Mouse (Mus musculus) MEL (cell line): ENCODE data around the gene Rslcan18. TPM values are rescaled to one million over a fixed set of nuclear protein-coding genes. Genes with fewer than 3 reads are reported as not detected.
"Not testable (repeated sequence)": the region's sequence is repeated elsewhere in the genome, so short reads cannot be mapped to it uniquely, and the experiment has no call there.

Source experiments
- DNase-seq: peaks from one replicate; pipeline ENCODE4 v3.0.0; 2011; ENCODE audit warnings: low read depth, low spot score
- H3K27ac ChIP-seq: 2 replicates; pipeline ENCODE4 v1.5.1; 2012; ENCODE audit warnings: low read depth, mild to moderate bottlenecking, control low read depth, low read length, moderate library complexity; ENCODE audit not compliant: control insufficient read depth
- H3K27me3 ChIP-seq, 2 experiments: fragments of 150-350 bp in 1 of 2; sonication (generic) in 1 of 2; 2 replicates each; pipeline ENCODE4 v1.6.1; 2012; ENCODE audit warnings: low read length in 2 of 2, mild to moderate bottlenecking in 2 of 2, improper control_type of control experiment in 1 of 2, moderate library complexity in 1 of 2; ENCODE audit not compliant: insufficient read depth in 2 of 2, control insufficient read depth in 1 of 2
- H3K36me3 ChIP-seq, 2 experiments: 2 replicates each; pipeline ENCODE4 v1.6.1; 2012 to 2014; ENCODE audit warnings: low read length in 2 of 2, improper control_type of control experiment in 1 of 2, inconsistent platforms in 1 of 2, mild to moderate bottlenecking in 1 of 2; ENCODE audit not compliant: insufficient read depth in 2 of 2, control insufficient read depth in 1 of 2
- H3K4me1 ChIP-seq, 2 experiments: fragments of 150-350 bp in 1 of 2; sonication (generic) in 1 of 2; 2 replicates each; pipeline ENCODE4 v1.6.1; 2012; ENCODE audit warnings: low read length in 2 of 2, improper control_type of control experiment in 1 of 2, mild to moderate bottlenecking in 1 of 2; ENCODE audit not compliant: insufficient read depth in 2 of 2, control insufficient read depth in 1 of 2
- H3K4me3 ChIP-seq, 2 experiments: fragments of 150-350 bp in 1 of 2; sonication (generic) in 1 of 2; 2 replicates each; pipeline ENCODE4 v1.5.1; 2012; ENCODE audit warnings: low read depth in 2 of 2, low read length in 2 of 2, mild to moderate bottlenecking in 2 of 2, moderate library complexity in 2 of 2, control low read depth in 1 of 2, improper control_type of control experiment in 1 of 2; ENCODE audit not compliant: control insufficient read depth in 1 of 2, insufficient read depth in 1 of 2
- H3K79me2 ChIP-seq: 2 replicates; pipeline ENCODE4 v1.6.1; 2012; ENCODE audit warnings: mild to moderate bottlenecking, low read length, moderate library complexity; ENCODE audit not compliant: control insufficient read depth, poor library complexity, insufficient read depth
- H3K9ac ChIP-seq: 2 replicates; pipeline ENCODE4 v1.6.1; 2012; ENCODE audit warnings: low read depth, mild to moderate bottlenecking, control low read depth, low read length, moderate library complexity; ENCODE audit not compliant: control insufficient read depth, poor library complexity, severe bottlenecking
- H3K9me3 ChIP-seq: fragments of 150-350 bp; sonication (generic); replicated peaks from 2 replicates; pipeline ENCODE4 v1.6.1; 2012; ENCODE audit warnings: mild to moderate bottlenecking, low read length, improper control_type of control experiment, moderate library complexity; ENCODE audit not compliant: insufficient read depth
- CHD2 ChIP-seq: IDR thresholded peaks from 2 replicates; pipeline ENCODE4 v1.6.1; 2011; ENCODE audit warnings: low read length, improper control_type of control experiment
- CTCF ChIP-seq, 3 experiments: IDR thresholded peaks in 2 of 3; conservative IDR thresholded peaks in 1 of 3; 2 replicates each; pipeline ENCODE4 v1.5.1; 2011 to 2012; ENCODE audit warnings: low read length in 3 of 3, low read depth in 2 of 3, mild to moderate bottlenecking in 2 of 3, improper control_type of control experiment in 1 of 3, inconsistent platforms in 1 of 3, mixed read lengths in 1 of 3, moderate library complexity in 1 of 3; ENCODE audit not compliant: control insufficient read depth in 1 of 3, insufficient read depth in 1 of 3, poor library complexity in 1 of 3, severe bottlenecking in 1 of 3
- ELF1 ChIP-seq: IDR thresholded peaks from 2 replicates; pipeline ENCODE4 v1.6.1; 2014; ENCODE audit warnings: low read depth, mild to moderate bottlenecking, inconsistent platforms, low read length, improper control_type of control experiment, moderate library complexity
- GABPA ChIP-seq: IDR thresholded peaks from 2 replicates; pipeline ENCODE4 v1.6.1; 2012; ENCODE audit warnings: low read depth, mild to moderate bottlenecking, inconsistent platforms, low read length, improper control_type of control experiment, moderate library complexity
- HCFC1 ChIP-seq: IDR thresholded peaks from 2 replicates; pipeline ENCODE4 v1.6.1; 2012; ENCODE audit warnings: low read depth, mild to moderate bottlenecking, inconsistent platforms, low read length, improper control_type of control experiment, moderate library complexity
- JUND ChIP-seq: IDR thresholded peaks from 2 replicates; pipeline ENCODE4 v1.6.1; 2011; ENCODE audit warnings: low read depth, mild to moderate bottlenecking, improper control_type of control experiment, low read length
- MAFK ChIP-seq: IDR thresholded peaks from 2 replicates; pipeline ENCODE4 v1.6.1; 2011; ENCODE audit warnings: low read depth, mild to moderate bottlenecking, low read length, improper control_type of control experiment, borderline replicate concordance
- MAZ ChIP-seq: IDR thresholded peaks from 2 replicates; pipeline ENCODE4 v1.6.1; 2012; ENCODE audit warnings: low read depth, mild to moderate bottlenecking, inconsistent platforms, low read length, improper control_type of control experiment
- MEF2A ChIP-seq: IDR thresholded peaks from 2 replicates; pipeline ENCODE4 v1.6.1; 2014; ENCODE audit warnings: low read depth, mild to moderate bottlenecking, inconsistent platforms, low read length, improper control_type of control experiment; ENCODE audit not compliant: poor library complexity, insufficient replicate concordance, severe bottlenecking; ENCODE audit errors: extremely low read depth
- MXI1 ChIP-seq: IDR thresholded peaks from 2 replicates; pipeline ENCODE4 v1.6.1; 2011; ENCODE audit warnings: mild to moderate bottlenecking, low read depth, low read length, improper control_type of control experiment
- NRF1 ChIP-seq: IDR thresholded peaks from 2 replicates; pipeline ENCODE4 v1.6.1; 2014; ENCODE audit warnings: low read depth, mild to moderate bottlenecking, inconsistent platforms, low read length, improper control_type of control experiment, moderate library complexity; ENCODE audit not compliant: poor library complexity, insufficient read depth, severe bottlenecking
- POLR2A ChIP-seq, 2 experiments: IDR thresholded peaks; 2 replicates each; pipeline ENCODE4 v1.6.1; 2011 to 2012; ENCODE audit warnings: low read length in 2 of 2, mild to moderate bottlenecking in 2 of 2, control low read depth in 1 of 2, improper control_type of control experiment in 1 of 2, low read depth in 1 of 2, moderate library complexity in 1 of 2; ENCODE audit not compliant: control insufficient read depth in 1 of 2, insufficient read depth in 1 of 2, poor library complexity in 1 of 2
- RAD21 ChIP-seq: IDR thresholded peaks from 2 replicates; pipeline ENCODE4 v1.6.1; 2011; ENCODE audit warnings: mild to moderate bottlenecking, low read depth, low read length, improper control_type of control experiment
- SIN3A ChIP-seq: IDR thresholded peaks from 2 replicates; pipeline ENCODE4 v1.6.1; 2012; ENCODE audit warnings: low read length, improper control_type of control experiment, inconsistent platforms
- USF2 ChIP-seq, 2 experiments: IDR thresholded peaks; 2 replicates each; pipeline ENCODE4 v1.6.1; 2011 to 2012; ENCODE audit warnings: improper control_type of control experiment in 2 of 2, low read length in 2 of 2, borderline replicate concordance in 1 of 2, inconsistent platforms in 1 of 2, low read depth in 1 of 2, mild to moderate bottlenecking in 1 of 2; ENCODE audit not compliant: insufficient read depth in 1 of 2
- ZC3H11A ChIP-seq: IDR thresholded peaks from 2 replicates; pipeline ENCODE4 v1.6.1; 2012; ENCODE audit warnings: low read depth, mild to moderate bottlenecking, inconsistent platforms, low read length, improper control_type of control experiment
- polyA plus RNA-seq, 2 experiments: library from polyadenylated mRNA; stranded (reverse) in 1 of 2; unstranded in 1 of 2; fragments of >175 nt in 1 of 2; fragments of >200 nt in 1 of 2; gene quantifications; 2 replicates each; pipeline versions ENCODE4 v1.2.1 to v1.2.4; 2012; ENCODE audit warnings: low replicate concordance in 2 of 2, low read depth in 1 of 2; ENCODE audit not compliant: insufficient read length in 2 of 2, insufficient read depth in 1 of 2, missing spikeins in 1 of 2
- total RNA-seq: library from RNA; depleted of rRNA; stranded (reverse); fragments of 300-350 nt; gene quantifications from 2 replicates; pipeline ENCODE4 v1.2.3, GENCODE M21; 2012

The Rslcan18 gene
- total and polyA plus RNA-seq, 3 experiments, result 0.11 to 0.19 TPM; not detected in 1

DNA sequence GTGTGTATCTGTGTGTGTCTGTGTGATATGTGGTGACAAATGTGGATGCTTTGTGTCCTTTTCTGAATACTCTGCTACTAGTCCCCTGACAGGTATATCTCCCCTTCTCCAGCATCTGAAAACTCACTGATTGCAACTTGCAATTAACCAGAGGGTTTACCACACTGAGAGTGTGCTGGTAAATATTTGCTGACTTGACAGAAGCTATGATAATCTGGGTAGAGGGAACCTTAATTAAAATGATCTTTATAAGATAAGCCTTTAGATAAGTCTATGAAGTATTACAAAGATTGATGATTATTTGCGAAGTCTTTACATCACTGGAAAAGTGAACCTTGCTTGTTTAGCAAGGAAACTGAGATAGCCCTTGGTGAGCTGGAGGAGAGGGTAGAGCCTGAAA is 8.4 kb upstream of the Rslcan18 start:
- Histone ChIP-seq H3K4me1 (no peaks in the 10 kb centered on the region), H3K9ac (no peak overlapping the region), H3K79me2 (no peaks in the 10 kb centered on the region), H3K4me3 (no peak overlapping the region), H3K27me3 (no peaks in the 10 kb centered on the region), H3K9me3 (no peaks in the 10 kb centered on the region), H3K27ac (no peak overlapping the region), H3K36me3 (no peaks in the 10 kb centered on the region; a peak in 1 of 4 replicates)
- TF ChIP-seq ZC3H11A, result no peak
- TF ChIP-seq POLR2A (IDR thresholded peaks at IDR 0.05; ENCODE audit: control insufficient read depth in 1 of 2, insufficient read depth in 1 of 2, low read depth in 1 of 2, low read length in 2 of 2, poor library complexity in 1 of 2), result no peak
- no peak for TF ChIP-seq NRF1
- TF ChIP-seq MAZ, result no peak
- TF ChIP-seq GABPA, result no peak
- TF ChIP-seq MXI1, result no peak
- TF ChIP-seq HCFC1, result no peak
- no peak for TF ChIP-seq USF2 (IDR thresholded peaks at IDR 0.05; ENCODE audit: borderline replicate concordance in 1 of 2, insufficient read depth in 1 of 2, low read depth in 1 of 2, low read length in 2 of 2)
- no peak for TF ChIP-seq CTCF (IDR thresholded peaks at IDR 0.05 in 2 of 3, conservative IDR thresholded peaks at IDR 0.05 in 1 of 3; ENCODE audit: control insufficient read depth in 1 of 3, insufficient read depth in 1 of 3, low read depth in 2 of 3, low read length in 3 of 3, poor library complexity in 1 of 3, severe bottlenecking in 1 of 3)
- TF ChIP-seq SIN3A, result no peak
- no peak for TF ChIP-seq ELF1
- TF ChIP-seq MAFK, result no peak
- no peak for TF ChIP-seq CHD2
- TF ChIP-seq RAD21, result no peak
- no peak for TF ChIP-seq JUND
- no peak for TF ChIP-seq MEF2A
- DNase-seq, result no peak

DNA sequence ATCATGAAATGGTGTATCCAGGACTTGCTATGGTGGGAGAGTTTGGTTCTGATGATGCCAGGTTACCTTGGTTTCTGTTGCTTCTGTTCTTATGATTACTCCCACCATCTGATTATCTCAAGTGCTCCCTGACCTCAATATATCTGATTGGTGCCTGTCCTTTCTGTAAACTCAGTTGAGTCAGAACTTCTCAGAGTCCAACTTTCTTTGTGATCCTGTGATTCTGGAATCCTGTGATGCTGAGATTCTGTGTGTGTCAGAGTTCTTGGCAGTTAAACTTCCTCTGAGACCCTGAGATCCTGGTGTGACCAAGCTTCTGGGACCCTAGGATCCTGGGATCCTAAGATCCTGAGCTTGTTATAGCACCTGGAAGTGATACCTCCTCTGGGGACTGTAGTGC is 5.3 kb upstream of the Rslcan18 start, which contains the start of gene Zfp759:
TSS of gene Zfp759 (plus strand) at position 301 of the 400 bp plus-strand sequence.
- not testable (repeated sequence) for H3K36me3 ChIP-seq, H3K9me3 ChIP-seq, H3K9ac ChIP-seq, H3K4me1 ChIP-seq, H3K27ac ChIP-seq, H3K79me2 ChIP-seq, H3K4me3 ChIP-seq, DNase-seq, H3K27me3 ChIP-seq
